Comparison of ENCODE assay signal across 8 mouse cellular contexts in the genomic region with DNA sequence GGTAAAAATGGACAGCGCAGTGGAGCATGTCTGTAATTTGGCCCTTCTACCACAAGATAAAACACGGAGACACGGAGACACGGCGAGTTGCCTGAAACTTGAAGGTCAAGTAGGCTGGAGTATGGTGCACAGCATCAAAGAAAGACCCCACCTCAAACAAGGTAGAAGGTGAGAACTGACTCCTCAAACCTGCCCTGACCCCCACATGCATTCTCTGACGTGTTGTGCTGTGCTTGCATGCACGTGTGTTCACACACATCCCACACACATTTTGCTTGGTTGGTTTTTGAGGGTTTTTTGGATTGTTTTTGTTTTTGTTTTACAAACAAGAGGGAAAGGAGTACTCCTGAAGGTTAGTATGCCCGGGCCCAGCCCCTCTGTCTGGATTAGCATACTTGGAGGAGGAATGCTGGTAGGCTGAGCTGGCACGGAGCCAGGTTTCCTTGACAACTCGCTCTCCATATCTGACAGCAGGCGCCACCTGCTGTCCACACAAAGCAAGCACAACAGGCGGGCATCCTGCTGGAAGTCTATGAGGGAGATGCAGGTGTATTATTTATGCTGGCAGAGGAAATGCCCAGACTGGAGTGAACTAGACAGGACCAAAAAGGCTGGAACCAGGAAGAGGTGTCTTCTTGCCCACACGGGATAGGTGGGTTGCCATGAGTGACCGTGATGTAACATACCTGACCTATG. TPM values are rescaled to one million over a fixed set of nuclear protein-coding genes. Genes with fewer than 3 reads are reported as not detected.
A peak's percentile ranks its signal among the peaks of the same experiment; 100 is the strongest.
DNase-seq lines count a peak whose midpoint lies in the region; ATAC-seq and TF ChIP-seq lines count a peak whose summit lies in the region.

No protein-coding gene starts in this region.

- peak; percentile 77 for ATAC-seq in activated CD4-positive, CD25-positive, alpha-beta regulatory T cell, adult 4 months
- peak; percentile 92 for ATAC-seq in hindbrain, postnatal 0 days

- no peak overlapping the region for H3K27ac ChIP-seq in cortical plate, adult 2 months (ENCODE audit: insufficient read depth, low read length)
- H3K27ac ChIP-seq in hindbrain, postnatal 0 days: no peak overlapping the region

- 35% methylated on average over 14 of the region's 14 CpGs for WGBS in hindbrain, postnatal 0 days

- no peak overlapping the region for H3K4me2 ChIP-seq in hindbrain, postnatal 0 days (ENCODE audit: low read depth, low read length)

- H3K9me3 ChIP-seq in hindbrain, postnatal 0 days (ENCODE audit: low read length): no peaks in the 10 kb centered on the region

- 0 out of 2 replicates have a peak, but pooled peaks cover 1% of the 10 kb centered on the region for H3K4me1 ChIP-seq in cortical plate, adult 2 months (ENCODE audit: control insufficient read depth, insufficient read depth, low read length)
- H3K4me1 ChIP-seq in hindbrain, postnatal 0 days (ENCODE audit: insufficient read depth, low read length): peaks cover 10% of the 10 kb centered on the region; the same call in 1 of the 2 replicates

- peak; percentile 14 to 33 for DNase-seq in gastrocnemius, adult 8-10 months (ENCODE audit: low spot score in 2 of 2)
- peak; percentile 99 for DNase-seq in hindbrain, postnatal 0 days (ENCODE audit: low spot score)
- DNase-seq in left cerebral cortex, adult 11 months (ENCODE audit: low spot score): peak; percentile 94
- peak; percentile 97 for DNase-seq in lung, postnatal 36 days
- DNase-seq in right cerebral cortex, adult 2 months (ENCODE audit: low spot score in 2 of 2): peak; percentile 97 to 98
- peak; percentile 57 for DNase-seq in urinary bladder, adult 2 months (ENCODE audit: low spot score)

- H3K9ac ChIP-seq in hindbrain, postnatal 0 days (replicated peaks; ENCODE audit: low read length): no peak overlapping the region

- TF ChIP-seq CTCF in cortical plate, adult 2 months (IDR thresholded peaks at IDR 0.05; ENCODE audit: extremely low read depth, insufficient read depth, low read length): peak; percentile 93
- TF ChIP-seq CTCF in hindbrain, postnatal 0 days (IDR thresholded peaks at IDR 0.05; ENCODE audit: low read depth): peak; percentile 98

- H3K36me3 ChIP-seq in hindbrain, postnatal 0 days (ENCODE audit: insufficient read depth, low read length): no peaks in the 10 kb centered on the region

- H3K4me3 ChIP-seq in cortical plate, adult 2 months (ENCODE audit: insufficient read depth, low read length): no peak overlapping the region
- no peak overlapping the region for H3K4me3 ChIP-seq in hindbrain, postnatal 0 days (ENCODE audit: low read length)

- no peaks in the 10 kb centered on the region for H3K27me3 ChIP-seq in hindbrain, postnatal 0 days (ENCODE audit: insufficient read depth, low read length)

- TF ChIP-seq POLR2A in cortical plate, adult 2 months (IDR thresholded peaks at IDR 0.05; ENCODE audit: extremely low read depth, insufficient read depth, low read length): no peak

RNA-seq across cellular contexts. Expression of a gene that starts 37.8 kb away (rescaled TPM):
- polyA plus RNA-seq in activated CD4-positive, CD25-positive, alpha-beta regulatory T cell, adult 4 months (2017; shearing (Covaris generic)): under 1 TPM in 1 of 2 experiments, not detected in 1; 0.24 TPM
- polyA plus RNA-seq in cortical plate, adult 2 months (2012; rRNA removed): not detected in 2 replicates
- under 1 TPM in 2 of 4 experiments, not detected in 2; 0.22 to 0.31 TPM for total RNA-seq in gastrocnemius, adult 8-10 months (2022)
- not detected in 2 replicates for total RNA-seq in hindbrain, postnatal 0 days (2014; rRNA removed)
- not detected in 2 replicates for polyA plus RNA-seq in hindbrain, postnatal 0 days (2015; fragmentation: Nextera tagmentation; extraction: Ambion mirVana)
- polyA plus RNA-seq in urinary bladder, adult 2 months (2012; rRNA removed): 0.11 TPM in 1 of 2 replicates, not detected in the other

Comparison
In these comparisons a context has a peak if more than half of its experiments do, and no peak if none do; other contexts are left out.
1. DNase-seq: peak in every context shown above with its lines; median percentile 99 in hindbrain, postnatal 0 days; 98 in right cerebral cortex, adult 2 months; 97 in lung, postnatal 36 days; 94 in left cerebral cortex, adult 11 months; 57 in urinary bladder, adult 2 months; 24 in gastrocnemius, adult 8-10 months.